Mouse (Mus musculus) lung, adult 2 months (tissue): ENCODE measurements around the gene Slc30a7. TPM values are rescaled to one million over a fixed set of nuclear protein-coding genes. Genes with fewer than 3 reads are reported as not detected.
"Not testable (repeated sequence)": the region's sequence is repeated elsewhere in the genome, so short reads cannot be mapped to it uniquely, and the experiment has no call there.

Experiments used
- DNase-seq: peaks from one replicate; pipeline ENCODE4 v3.0.0; 2022
- H3K4me1 ChIP-seq: fragments of 200-500 bp; 2 replicates; pipeline ENCODE4 v1.6.1; 2011; ENCODE audit warnings: low read length; ENCODE audit not compliant: control insufficient read depth, insufficient read depth
- H3K4me3 ChIP-seq: fragments of 200-500 bp; replicated peaks from 2 replicates; pipeline ENCODE3; 2011; ENCODE audit warnings: low read depth, mild to moderate bottlenecking, control low read depth, low read length; ENCODE audit errors: extremely low read depth
- CTCF ChIP-seq: fragments of 200-500 bp; IDR thresholded peaks from 2 replicates; pipeline ENCODE4 v1.5.1; 2011; ENCODE audit warnings: mild to moderate bottlenecking, low read length, control low read depth; ENCODE audit not compliant: insufficient read depth
- POLR2A ChIP-seq: fragments of 200-500 bp; IDR thresholded peaks from 2 replicates; pipeline ENCODE4 v1.6.1; 2011; ENCODE audit warnings: low read depth, mild to moderate bottlenecking, control low read depth, low read length, borderline replicate concordance; ENCODE audit errors: extremely low read depth
- WGBS: fragments of 180-500 bp; shearing (Covaris S2); methylation state at CpG from one replicate; pipeline ENCODE4 v1.1.7; 2018; 5-methylcytosine and 5-hydroxymethylcytosine counted together
- polyA plus RNA-seq: library from polyadenylated mRNA; depleted of rRNA; stranded (reverse); fragments of >200 nt; gene quantifications from 2 replicates; pipeline ENCODE4 v1.2.3, GENCODE M21; 2012

Slc30a7 gene
- polyA plus RNA-seq, 1 experiment, result 16.2 TPM

GRCm38 (mm10) chr3:115933293-115934186, 73.7 kb downstream of the Slc30a7 start:
- DNase-seq, result no peak
- TF ChIP-seq CTCF (no peak), POLR2A (no peak)
- H3K4me1 ChIP-seq, result no peaks in the 10 kb centered on the region
- WGBS, result 79% methylated on average over 18 of the region's 18 CpGs
- no peak overlapping the region for H3K4me3 ChIP-seq

DNA sequence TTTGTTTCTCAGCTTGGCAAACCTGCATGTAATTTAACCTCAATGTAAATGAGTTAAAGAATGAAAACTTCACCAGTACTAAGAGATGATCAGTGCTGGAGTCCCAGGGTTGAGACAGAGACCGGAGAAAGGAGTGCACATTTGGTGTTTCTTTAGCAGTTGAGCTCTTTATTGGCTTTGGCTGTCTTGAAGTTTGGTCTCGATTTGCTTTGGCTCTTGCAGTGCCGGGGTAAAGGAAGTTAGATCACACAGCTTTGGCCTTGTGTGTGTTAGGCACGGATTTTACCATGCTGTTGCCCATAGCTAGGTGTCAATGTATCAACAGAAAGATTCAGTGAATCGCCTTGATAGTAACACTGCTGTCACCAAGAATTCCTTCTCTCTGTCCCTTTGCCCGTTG, 75.5 kb downstream of the Slc30a7 start:
- DNase-seq, result no peak
- TF ChIP-seq CTCF (no peak), POLR2A (no peak)
- no peak overlapping the region for H3K4me3 ChIP-seq
- H3K4me1 ChIP-seq, result no peaks in the 10 kb centered on the region
- WGBS, result 88% methylated on average over 6 of the region's 6 CpGs

GRCm38 (mm10) chr3:115926531-115926930, 80.7 kb downstream of the Slc30a7 start:
- WGBS, result 92% methylated on average over 8 of the region's 8 CpGs
- TF ChIP-seq POLR2A, result no peak
- TF ChIP-seq CTCF, result no peak
- no peak overlapping the region for H3K4me3 ChIP-seq
- H3K4me1 ChIP-seq, result no peaks in the 10 kb centered on the region; the same call in 1 of the 2 replicates
- DNase-seq, result no peak

GRCm38 (mm10) chr3:115924401-115925190, 82.6 kb downstream of the Slc30a7 start:
- DNase-seq, result no peak
- WGBS, result 53% methylated on average over 4 of the region's 4 CpGs
- H3K4me3 ChIP-seq, result no peak overlapping the region

GRCm38 (mm10) chr3:115907406-115907805, 99.8 kb downstream of the Slc30a7 start:
- 89% methylated on average over 11 of the region's 11 CpGs for WGBS
- H3K4me3 ChIP-seq, DNase-seq, H3K4me1 ChIP-seq: not testable (repeated sequence)

More at GRCm38 (mm10) chr3:115924401-115925190, 82.6 kb downstream of the Slc30a7 start:
- no peak for TF ChIP-seq CTCF
- TF ChIP-seq POLR2A, result no peak
- no peaks in the 10 kb centered on the region; the same call in 1 of the 2 replicates for H3K4me1 ChIP-seq

GRCm38 (mm10) chr3:115905567-115905966, 101.6 kb downstream of the Slc30a7 start:
- TF ChIP-seq POLR2A (no peak), CTCF (no peak)
- Histone ChIP-seq H3K4me3 (no peak overlapping the region), H3K4me1 (no peaks in the 10 kb centered on the region)
- DNase-seq, result no peak
- 86% methylated on average over 4 of the region's 4 CpGs for WGBS

- DNase-seq, result no peak
- WGBS, result 89% methylated on average over 3 of the region's 3 CpGs
- Histone ChIP-seq H3K4me3 (no peak overlapping the region), H3K4me1 (no peaks in the 10 kb centered on the region)
- TF ChIP-seq POLR2A (no peak), CTCF (no peak)
Observed at GRCm38 (mm10) chr3:115905067-115905466, 102.1 kb downstream of the Slc30a7 start.

DNA sequence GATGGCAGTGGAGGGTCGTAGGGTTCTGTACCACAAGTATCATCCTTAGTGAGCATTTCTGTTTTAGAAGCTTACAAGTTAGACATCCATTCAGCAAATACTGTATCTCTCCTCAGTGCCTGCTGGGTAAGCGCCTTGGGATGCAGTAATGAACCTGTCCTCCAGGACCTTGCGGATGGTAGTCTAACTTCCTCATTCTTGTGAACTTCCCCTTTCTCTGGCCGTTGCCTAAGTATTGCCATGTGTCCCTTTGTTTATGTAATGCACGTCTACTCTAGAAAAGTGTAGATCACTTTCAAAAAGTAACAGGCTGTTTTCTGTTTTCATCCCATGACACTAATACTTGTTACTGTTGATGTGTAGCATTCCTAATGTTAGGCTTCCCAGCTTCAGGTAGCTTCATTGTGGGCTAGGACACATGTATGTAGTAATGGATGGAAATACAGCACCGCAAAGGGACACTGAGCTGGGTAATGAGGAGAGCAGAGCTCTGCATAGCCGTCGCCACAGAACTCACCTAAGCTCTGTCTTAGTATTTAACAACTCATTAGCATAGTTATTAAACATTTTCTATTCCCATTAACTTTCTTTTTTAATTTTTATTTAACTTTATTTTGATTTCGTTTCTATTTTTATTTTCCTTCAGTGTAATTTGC, 104.8 kb downstream of the Slc30a7 start:
- WGBS, result 81% methylated on average over 9 of the region's 9 CpGs
- no peak for DNase-seq
- H3K4me1 ChIP-seq, result no peaks in the 10 kb centered on the region
- no peak for TF ChIP-seq CTCF
- no peak for TF ChIP-seq POLR2A
- no peak overlapping the region for H3K4me3 ChIP-seq

DNA sequence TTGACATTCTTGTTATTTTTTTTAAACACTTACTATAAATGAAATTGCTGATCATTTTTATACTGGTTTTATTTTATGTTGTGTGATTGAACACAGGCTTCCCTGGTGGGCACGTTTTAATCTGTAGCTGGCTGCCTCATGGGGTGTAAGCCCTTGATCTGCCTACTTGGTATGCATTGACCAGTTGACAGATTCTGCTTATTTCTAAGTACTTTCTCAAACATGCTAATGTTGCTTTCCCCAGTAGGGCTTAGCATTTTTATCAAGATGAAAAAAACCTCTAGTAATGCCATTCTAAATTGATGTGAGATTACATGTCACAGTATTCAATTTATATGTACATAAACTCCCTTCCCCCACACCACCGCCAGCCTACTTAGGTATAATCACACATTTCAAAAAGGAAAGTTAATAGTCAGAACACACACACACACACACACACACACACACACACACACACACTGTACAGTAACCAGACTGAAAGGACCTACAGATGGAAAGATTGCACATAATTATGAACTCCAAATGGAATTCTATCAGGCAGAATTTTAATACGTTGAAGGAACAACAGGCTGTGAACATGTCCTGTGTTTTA, 108.8 kb downstream of the Slc30a7 start:
- Histone ChIP-seq H3K4me1 (no peaks in the 10 kb centered on the region), H3K4me3 (no peak overlapping the region)
- TF ChIP-seq POLR2A (no peak), CTCF (no peak)
- DNase-seq, result no peak
- 85% methylated on average over 3 of the region's 3 CpGs for whole genome bisulfite sequencing
